Mouse (Mus musculus): Measurements from ENCODE around the gene Notch2.

DNA sequence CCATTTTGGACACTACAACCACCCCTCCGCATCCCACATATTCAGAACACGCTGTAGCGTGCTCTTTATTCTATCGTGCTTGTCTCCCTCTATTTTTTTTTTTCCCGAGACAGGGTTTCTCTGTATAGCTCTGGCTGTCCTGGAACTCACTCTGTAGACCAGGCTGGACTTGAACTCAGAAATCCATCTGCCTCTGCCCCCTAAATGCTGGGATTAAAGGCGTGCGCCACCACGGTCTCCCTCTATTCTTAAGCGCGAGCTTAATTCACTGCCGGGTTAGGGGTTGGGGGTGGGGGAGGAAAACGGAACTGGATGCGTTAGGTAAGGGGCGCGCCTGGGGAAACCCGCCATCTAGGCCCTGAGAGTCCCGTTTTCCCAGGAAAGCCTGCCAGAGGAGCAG is 147.0 kb downstream of the Notch2 start, which contains the start of gene Adam30:
- TF ChIP-seq EP300 (optimal IDR thresholded peaks at IDR 0.05) (no peak), CTCF (IDR thresholded peaks at IDR 0.05; ENCODE audit: low read depth) (no peak)

Measured in stomach, postnatal 0 days (tissue).